Mouse (Mus musculus): ENCODE measurements around the gene Bcl7b.

DNA sequence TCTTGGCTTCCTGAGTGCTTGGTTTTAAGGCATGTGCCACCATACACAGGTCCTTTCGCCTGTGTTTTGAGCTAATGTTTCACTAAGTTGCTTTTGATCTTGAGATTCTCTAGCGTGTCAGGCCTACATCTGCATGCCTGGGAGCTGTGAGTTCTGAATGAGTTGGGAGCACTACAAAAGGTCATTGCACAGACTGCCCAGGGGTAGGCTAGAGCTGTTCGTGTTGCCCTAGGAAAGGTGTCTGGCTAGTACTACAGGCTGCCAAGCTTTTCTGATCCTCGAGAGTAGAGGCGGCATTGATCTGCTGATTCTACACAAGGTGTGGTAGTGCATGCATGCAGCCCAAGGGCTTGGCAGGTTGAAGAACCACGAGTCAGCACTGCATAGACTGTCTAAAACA lies 5.3 kb upstream of the Bcl7b start:
- TF ChIP-seq CTCF (IDR thresholded peaks at IDR 0.05; ENCODE audit: borderline replicate concordance, insufficient read depth, low read length) (no peak), POLR2A (IDR thresholded peaks at IDR 0.05; ENCODE audit: low read depth, low read length) (no peak)
